Mouse (Mus musculus): Measurements from ENCODE around the gene Kat14.
"Not testable (repeated sequence)": the region's sequence is repeated elsewhere in the genome, so short reads cannot be mapped to it uniquely, and the experiment has no call there.

The Kat14 gene

DNA sequence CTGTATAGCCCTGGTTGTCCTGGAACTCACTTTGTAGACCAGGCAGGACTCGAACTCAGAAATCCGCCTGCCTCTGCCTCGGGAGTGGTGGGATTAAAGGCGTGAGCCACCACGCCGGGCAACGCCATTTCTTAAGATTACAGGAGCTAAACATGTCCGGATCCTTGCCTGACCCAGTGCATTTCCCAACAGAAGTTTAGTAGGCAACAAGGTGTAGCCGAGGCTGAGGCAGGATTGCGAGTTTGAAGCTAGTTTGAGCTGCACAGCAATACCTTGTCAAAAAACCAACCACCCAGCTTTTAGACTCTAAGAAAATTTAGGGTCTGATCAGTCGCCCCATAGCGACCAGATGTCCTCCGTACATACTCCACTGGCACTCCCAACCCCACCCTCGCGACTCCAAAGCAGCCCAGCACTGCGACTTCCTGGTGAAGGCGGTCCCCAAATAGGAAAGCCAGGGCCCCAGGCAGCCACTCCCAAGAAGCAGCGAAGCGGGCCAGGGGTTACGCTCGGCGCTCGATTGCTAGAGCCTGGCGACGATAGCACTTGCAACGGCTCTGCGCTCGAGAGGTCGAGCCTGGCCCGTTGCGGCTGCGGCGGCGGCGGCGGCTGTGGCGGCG is at the start of gene Kat14, which contains the start of gene Pet117:
Gene Kat14, plus strand, starts transcription at position 584 of the 620 bp plus-strand sequence.
Gene Pet117, plus strand, starts transcription at position 597 of the 620 bp plus-strand sequence.
- DNase-seq, result peak; percentile 97

DNA sequence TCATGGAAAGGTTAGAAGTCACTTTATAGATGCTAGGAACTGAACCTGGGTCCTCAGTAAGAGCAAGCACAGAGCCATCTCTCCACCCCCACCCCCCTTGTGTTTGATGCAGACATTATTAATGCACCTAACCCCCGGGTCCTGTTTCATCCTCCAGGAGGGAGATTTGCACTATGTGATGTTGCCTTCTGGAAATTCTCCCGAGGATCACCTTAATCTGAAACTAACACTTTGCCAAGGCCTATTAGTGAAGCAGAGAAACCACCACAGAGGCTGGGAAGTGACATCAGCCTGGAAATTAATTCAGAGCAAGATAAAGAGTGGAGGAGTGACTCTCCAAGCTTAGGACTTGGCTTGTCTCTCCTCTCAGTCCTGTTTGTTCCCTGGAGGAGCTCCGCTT is 44.6 kb upstream of the Kat14 start:
- no peak for DNase-seq

DNA sequence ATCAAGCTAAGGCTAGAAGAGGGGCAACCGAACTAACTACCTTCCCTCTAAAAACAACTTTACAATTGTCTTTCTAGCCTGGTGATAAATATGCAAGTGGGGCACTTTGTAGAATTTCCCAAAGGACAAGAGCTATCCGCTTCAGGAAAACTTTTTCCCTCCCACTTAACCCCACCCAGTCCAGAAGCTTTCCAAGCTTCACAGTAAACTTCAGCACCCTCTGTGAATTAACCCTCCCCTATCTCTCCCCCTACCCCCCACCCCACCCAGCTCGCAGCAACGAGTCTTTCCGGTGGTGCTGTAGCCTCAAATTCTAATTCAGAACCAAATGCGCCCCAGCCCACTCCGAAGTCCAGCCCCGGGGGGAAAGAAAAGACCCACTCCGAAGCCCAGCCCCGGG is 39.3 kb upstream of the Kat14 start:
- no peak for DNase-seq

DNA sequence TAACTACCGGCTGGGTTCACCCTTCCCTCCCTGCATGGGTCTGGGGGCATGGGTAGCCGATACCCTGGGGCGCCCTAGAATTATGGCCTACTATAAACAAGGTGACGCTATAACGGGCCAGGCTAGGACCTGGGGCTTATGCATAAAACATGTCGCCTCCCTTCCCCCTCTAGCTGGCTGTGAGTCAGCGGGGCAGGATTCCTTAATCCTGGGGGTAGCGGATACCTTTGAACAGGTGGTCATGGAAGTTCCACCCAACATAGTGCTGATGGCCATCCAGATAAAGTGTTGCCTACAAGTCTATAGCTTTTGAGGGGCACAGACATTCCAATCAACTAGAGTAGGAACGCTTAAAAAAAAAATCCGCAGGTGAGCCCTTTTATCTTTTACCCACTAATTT is 38.8 kb upstream of the Kat14 start:
- no peak for DNase-seq

DNA sequence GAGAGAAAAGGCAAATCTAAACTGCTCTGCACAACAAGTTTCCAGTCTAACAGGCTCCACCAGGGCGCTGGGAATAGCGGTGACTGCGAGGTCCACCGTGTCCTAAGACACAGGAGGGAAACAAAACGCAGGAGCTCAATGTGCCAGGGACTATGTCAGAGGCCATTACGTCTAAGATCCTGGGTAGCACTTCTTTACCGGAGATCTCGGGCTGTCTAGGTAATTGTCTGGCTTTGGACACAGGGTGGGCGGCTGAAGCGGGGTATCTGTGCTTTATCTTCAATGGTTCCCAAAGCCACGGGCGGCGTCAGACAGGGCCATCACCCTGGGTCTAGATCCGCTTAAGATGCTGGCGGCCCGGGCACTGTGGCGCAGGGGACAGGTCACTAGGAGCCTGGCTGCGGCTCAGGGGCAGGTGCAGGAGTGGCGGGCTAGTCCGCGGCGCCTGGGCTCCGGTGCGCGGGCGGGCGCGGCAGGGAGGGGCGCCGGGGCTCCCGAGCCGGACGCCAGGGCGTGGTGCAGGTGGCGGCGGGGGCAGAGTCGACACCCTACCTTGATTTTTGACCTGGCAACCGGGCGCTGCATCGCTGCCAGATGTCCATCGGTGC is 38.3 kb upstream of the Kat14 start:
- no peak for DNase-seq

DNA sequence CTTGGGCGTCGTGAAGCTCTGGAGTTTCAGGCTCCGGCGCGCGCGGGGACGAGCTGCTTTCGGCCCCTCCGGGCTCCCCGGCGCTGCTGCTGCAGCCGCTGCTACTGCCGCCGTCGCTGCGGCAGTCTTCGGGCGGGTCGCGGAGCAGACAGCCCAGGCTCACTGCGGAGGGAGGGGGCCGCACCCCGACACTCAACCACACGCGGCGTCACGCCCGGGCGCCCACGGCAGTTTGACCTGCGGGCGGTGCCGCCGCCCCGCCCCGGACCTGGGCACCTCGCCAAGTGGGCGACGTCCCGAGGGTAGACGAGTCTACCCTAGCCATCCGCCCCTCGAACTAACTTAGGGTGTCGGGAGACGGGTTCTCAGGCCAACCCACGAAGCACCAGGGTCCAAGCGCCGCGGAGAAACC is 37.8 kb upstream of the Kat14 start:
- DNase-seq, result peak; percentile 45

DNA sequence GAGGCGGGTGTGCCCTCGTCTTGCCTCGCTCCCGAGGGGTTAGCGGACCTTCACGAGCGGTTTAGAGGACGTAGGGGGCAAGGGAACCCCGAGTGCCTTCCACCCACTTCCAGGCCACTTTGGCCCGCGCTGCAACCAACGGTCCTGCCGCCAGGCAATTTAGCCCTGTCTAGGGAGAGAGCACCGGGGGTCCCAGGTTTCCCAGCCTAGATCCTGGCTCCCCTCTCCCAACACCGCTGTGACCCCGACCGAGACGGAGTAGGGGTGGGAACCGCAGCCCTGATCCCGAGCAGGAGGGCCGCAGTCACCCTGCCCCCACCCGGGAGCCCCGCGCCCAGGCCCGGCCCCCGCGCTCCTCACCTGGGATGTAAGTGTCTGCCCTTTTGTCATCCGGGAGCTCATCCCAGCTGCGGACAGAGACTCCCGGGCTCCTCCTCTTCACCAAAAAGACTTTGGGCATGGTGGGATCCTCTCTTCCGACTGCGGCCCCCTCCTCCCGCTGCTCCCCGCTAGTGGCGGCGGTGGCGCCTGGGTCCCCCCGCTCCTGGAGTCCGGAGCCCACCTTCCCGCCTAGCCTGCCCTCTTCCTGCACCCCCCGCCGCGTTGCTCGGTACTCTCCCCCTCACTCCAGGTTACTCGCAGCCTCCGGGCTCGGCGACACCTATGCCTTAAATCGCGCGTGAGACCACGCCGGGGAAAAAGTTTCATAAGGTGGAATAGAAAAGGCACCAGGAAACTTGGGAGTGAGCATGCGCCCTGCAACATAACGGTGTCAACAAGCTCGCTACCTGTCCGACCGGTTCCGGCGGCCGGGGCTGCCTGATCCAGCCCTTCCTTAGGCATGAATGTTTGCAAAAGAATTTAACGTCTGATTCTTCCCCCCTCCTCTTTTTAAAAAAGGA is 37.1 kb upstream of the Kat14 start, which contains the start of gene Ovol2:
Gene Ovol2, minus strand, starts transcription at position 746 of the 902 bp plus-strand sequence.
- DNase-seq, result peak; percentile 21

DNA sequence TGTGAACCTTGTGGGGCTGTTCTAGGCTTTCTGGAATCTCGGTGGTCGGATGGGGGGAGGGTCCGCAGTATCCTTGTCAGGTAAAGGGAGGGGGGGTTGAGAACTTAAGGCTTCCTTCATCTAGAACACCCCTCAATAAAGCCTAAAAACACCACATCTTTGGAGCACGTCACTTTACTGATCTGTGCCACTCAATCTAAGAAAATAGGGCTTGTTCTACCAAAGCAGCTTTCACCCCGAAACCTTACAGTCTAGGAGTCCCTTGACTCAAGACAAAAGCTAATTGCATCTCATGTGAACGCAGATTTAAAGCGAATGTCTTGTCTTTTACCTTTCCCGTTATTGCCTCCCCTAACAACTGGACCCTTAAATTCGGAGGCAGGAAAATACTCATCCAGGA is 36.3 kb upstream of the Kat14 start:
- DNase-seq, result no peak

DNA sequence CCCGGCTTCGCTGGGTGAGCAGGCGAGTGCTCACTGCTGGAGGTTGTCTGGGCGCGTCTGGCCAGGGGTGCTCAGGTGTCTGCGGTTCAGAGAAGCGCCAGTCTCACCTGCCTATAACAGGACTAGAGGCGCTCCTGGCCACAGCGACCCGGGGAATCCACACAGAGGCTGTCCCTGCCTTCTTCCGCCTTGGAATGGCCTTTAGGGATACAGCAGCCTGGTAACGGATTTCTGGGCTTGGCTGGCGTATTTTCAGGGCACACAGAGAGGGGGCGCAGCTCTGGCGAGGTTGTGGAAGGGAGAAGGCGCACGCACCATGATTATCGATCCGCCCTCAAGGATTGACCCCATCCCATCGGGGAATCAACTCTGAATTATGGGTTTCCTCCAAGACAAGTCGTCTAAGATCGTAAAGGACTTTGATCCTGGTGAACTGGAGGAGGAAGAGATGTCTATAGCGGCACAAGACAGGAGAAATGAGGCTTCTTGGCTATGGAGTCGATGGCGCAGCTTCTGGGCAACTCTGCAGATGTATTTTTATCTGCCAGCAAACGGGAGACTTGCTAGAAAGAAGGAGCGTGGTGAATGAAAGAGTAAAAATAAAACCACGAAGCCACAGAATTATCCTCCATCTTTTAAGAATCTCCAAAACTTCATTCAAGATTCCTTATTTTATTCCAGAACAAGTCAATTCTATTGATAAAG is 35.5 kb upstream of the Kat14 start:
- no peak for DNase-seq

DNA sequence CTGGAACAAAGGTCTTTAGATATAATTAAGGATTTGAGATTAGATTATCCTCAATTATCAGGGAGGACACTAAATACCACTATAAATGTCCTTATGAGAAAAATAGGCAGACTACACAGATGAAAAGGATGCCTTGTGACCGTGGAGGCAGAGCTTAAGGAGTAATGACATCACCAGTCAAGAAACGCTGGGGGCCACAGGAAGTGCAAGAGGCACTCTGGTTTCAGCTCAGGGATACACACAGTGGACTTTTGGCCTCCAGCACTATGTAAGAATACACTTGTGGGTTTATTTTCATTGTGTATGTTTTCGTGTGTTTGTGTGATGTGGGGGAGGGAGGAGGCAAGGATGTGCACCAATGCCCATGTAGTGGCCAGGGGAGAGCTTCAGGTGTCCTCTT is 31.6 kb upstream of the Kat14 start:
- DNase-seq, result no peak

DNA sequence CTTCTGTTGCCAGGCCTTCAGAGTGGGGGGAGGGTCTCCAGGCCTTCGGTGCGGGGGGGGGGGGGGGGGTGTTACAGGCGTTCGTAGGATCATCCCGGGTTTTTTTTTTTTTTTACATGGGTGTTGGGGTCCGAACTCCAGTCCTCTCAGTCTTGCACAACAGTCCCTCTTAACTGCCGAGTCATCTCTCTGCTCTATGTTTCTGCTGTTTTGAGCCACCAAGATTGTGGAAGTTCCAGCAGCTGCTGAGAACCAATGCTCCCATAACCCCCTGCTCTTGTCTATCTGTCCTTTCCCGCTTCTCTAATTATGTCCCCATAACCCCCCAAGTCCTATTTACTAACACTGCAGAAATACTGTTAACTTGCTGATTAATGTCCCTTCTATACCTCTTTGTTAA is 31.1 kb upstream of the Kat14 start:
- no peak for DNase-seq

DNA sequence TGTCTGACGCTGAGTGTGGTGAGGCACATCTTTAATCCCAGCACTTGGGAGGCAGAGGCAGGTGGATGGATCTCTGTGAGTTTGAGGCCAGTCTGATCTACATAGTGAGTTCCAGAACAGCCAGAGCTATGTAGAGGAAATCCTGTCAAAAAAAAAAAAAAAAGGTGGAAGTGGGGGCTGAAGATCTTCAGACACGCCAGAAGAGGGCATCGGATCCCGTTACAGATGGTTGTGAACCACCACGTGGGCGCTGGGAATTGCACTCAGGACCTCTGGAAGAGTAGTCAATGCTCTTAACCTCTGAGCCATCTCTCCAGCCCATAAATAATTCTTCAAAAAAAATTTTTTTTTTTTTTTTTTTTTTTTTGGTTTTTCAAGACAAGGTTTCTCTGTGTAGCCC is 30.6 kb upstream of the Kat14 start:
- not testable (repeated sequence) for DNase-seq

DNA sequence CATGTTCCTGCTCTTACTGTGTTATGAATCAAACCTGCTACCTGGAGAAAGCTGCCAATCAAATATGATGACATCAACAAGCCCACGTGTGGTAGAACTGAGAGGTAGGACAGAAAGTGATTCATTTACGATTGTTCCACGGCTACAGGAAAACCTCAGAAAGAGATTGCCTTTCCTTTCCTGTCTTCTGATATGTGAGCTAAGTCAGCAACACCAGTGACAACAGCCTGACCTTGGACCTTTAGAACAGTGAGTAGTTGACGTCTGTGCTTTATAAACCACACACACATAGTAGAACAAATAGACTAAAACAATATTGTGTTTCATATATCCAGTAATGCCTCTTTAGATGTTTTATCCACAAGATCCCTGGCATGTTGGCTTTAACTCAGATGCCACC is 25.6 kb upstream of the Kat14 start:
- DNase-seq, result no peak

DNA sequence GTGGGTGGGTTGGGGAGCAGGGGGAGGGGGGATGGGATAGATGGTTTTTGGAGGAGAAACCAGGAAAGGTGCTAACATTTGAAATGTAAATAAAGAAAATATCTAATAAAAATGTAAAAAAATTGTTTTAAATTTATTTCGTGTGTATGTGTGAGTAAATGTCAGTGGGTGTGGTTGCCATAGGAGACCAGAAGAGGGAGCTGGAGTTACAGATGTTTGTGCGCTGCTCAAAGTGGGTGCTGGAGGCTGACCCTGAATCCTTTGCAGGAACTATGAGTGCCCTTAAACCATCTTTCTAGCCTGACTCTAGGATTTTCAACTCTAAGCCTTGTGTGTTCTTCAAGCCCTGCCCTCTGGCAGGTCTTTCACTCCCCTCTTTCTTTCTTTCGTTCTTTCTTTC is 20.3 kb upstream of the Kat14 start:
- DNase-seq, result peak; percentile 39

DNA sequence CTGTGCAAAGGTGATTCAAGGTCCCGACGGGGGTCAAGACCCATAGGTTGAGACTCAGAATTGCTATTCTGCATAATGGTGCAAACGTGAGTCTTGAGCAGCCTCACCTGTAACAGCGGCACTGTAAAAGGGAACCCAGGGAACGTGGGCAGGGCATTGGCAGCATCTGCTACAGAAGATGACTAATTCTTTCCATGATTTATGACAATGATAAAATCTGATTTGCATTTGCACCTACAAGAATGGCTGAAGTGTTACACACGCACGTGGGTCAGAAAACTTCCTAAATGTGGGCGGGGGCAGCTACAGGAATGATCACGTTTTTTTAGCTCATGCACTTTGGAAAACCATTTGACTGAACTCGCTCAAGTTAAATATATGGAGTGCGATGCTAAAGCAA is 15.9 kb upstream of the Kat14 start:
- no peak for DNase-seq

DNA sequence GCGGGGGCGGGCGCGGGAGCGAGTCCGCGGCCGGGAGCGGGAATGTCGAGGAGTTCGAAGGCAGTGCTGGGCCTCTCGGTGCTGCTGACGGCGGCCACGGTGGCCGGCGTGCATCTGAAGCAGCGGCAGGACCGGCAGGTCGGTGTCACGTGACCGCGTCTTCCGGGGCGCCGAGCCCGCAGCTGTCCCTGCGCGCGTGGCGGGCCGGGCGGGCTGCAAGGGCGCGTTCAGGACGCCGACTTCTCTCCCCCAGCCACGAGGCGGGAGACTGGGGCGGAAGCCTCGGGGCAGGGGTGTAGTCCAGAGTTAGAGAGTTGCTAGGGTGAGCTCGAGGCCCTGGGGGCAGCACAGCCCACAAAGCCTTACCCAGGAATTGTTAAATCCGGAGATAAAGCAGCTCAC is 238 bp downstream of the Kat14 start:
- DNase-seq, result no peak

DNA sequence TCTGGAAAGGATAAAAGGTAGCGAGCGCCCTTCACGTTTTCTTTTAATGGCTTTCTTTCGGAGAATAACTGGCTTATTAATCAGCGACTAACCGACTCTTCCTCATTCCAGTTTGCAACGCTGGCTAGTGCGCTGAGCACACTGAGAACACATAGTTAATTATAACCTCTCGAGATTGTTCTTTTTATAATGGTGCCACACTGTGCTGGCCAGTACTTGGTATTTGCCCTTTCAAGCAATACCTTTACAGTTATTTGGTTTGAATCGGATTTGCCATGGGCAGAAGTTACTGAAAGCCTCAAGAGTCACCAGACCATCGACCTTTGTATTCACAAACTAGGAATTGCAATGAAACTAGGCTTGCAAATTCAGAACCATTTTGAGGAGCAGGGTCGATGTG is 728 bp downstream of the Kat14 start:
- no peak for DNase-seq

DNA sequence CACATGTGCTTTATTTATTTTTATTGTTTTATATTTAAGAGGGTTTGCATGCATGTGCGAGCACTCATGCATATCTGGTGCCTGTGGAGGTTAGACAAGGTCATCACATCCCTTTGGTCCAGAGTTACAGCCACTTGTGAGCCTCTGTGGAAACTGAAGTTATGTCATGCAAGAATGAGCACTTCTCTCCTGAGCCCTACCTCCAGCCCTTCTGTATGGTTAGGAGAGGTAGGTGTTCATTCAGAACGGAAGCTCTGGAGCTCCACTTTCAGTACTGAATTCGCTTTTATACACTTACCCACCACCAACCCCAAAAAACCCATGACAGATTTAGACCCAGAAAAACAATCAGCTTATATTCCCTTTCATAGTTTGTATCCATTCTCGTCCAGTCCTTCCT is 2.8 kb downstream of the Kat14 start:
- no peak for DNase-seq

DNA sequence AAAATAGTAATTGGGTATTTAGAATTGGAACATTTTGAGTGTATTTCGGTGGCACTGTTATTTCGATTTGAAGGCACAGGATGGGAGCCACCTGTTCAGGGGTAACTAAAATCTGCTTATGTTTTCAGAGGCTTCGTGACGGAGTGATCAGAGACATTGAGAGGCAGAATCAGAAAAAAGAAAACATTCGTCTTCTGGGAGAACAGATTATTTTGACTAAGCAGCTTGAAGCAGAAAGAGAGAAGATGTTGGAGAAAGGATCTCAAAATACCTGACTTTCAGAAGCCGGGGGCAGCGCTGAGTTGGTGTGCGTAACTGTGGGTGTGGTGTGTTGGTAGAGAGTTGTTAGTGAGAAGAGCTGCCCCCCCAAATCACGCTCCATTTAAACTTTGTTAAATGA is 4.3 kb downstream of the Kat14 start:
- no peak for DNase-seq

DNA sequence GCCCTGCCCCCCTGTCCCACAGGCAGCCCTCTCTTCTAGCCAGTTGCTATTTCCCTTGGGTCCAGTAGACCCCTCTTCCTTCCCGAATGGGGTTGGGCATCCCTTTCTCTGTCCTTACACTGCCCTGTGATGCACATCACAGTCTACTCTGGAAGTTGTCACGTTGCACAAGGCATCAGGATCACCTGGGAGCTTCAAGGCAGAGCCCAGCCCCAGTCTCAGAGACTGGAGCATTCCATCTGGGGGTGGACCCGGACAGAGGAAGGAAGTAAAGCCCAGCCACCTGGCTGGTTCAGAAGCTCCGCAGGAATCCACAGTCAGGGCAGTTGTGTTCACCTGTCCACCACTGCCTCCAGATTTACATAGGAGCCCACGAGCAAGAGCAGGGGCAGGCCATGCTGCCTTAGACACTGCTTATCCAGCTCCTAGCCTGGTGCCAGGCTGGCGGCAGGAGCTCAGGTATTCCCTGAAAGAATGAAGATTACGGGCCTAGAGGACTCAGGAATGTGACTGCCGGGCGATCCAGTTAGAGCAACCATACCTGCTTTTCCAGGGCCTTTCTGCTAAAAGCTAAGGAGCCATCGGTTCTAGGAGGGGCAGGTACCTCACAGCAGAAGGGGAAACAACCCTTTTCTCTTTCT is 6.4 kb downstream of the Kat14 start:
- no peak for DNase-seq

DNA sequence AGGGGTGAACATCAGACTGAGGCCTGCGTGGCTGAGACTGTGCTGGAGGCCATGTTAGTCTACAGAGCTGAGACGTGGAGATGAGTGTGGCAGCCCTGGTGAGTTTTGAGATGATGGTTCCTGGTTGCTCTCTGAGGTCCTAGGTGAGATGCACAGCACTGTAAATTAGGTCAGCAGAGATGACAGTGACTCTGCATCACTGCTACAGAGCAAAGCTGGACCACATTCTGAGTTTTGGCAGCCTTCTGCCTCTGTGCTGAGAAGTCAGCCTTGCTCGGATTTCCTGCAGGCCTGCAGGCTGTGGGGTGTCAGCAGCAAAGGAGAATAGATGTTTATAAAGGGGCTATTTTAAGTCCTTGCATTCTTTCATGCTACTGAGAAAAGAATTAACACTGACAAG is 12.5 kb downstream of the Kat14 start:
- no peak for DNase-seq

DNA sequence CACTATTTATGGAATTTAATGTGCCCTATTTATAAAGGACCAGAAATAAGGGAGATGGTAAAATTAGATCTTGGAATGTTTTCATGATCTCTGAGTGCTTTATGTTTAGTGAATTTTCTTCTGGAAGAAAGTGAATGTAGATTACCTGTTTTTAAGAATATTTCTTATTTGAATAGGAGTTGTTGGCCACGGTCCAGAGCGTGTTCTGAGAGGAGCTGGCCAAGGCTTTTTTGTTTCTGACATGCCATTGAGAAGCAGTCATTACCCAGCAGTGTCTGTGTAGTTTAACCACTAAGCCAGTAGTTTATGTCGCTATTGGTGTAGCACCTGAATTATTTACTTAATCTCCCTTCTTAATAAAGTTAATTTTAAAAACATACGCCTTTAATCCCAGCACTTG is 13.0 kb downstream of the Kat14 start:
- DNase-seq, result no peak

DNA sequence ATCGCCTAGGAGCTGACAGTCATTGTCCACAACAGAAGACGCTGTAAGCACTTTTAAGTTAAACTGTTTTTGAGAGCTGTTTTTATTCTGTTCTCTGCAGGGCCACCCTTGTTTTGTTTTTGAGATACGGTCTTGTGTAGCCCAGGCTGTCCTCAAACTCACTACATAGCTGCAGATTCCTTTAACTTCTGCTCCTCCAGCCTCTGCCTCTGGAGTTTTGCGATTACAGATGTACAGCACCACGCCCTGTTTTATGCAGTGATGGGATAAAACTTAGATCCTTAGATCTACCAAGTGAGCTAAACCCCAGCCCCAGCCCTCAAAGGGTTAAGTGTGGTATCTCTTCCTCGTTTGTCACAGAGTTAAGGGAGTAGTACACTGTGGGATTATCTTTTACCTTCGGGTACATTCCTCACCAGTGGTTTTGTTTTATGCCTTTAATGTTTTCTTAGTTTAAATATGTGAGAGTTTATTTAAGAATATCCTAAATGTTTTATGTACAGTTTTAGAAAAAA is 13.9 kb downstream of the Kat14 start:
- no peak for DNase-seq

Measured in thymus, postnatal 4 days (tissue).